Mouse (Mus musculus) liver, adult 2 months (tissue): ENCODE measurements around the gene Ffar4.

Experiments used
- CTCF ChIP-seq: fragments of 200-500 bp; IDR thresholded peaks from 2 replicates; pipeline ENCODE4 v1.5.1; 2011; ENCODE audit warnings: low read depth, low read length, control low read depth
- POLR2A ChIP-seq: fragments of 200-500 bp; IDR thresholded peaks from 2 replicates; pipeline ENCODE4 v1.6.1; 2011; ENCODE audit warnings: low read length, control low read depth; ENCODE audit not compliant: insufficient read depth; ENCODE audit errors: extremely low read depth

DNA sequence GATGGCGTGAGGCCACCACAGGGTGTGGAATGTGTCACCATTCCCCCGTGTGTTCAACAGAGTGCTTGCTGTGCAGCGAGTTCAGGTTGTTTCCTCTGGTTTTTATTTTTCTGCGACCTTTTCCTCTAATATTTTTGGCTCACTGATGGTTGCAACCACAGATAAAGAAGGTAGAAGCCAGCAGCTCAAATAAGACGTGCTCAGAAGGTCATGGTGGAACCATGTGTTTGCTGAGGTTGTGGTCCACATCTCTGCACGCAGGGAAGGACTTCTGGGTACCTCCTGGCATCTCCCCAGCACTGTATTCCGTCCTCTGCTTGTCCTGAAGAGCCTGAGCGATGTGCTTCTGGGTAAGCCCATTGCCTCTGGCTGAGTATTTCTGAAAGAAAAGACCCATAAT is 29.8 kb downstream of the Ffar4 start:
- TF ChIP-seq CTCF (no peak), POLR2A (no peak)
